Mouse (Mus musculus) embryonic facial prominence, embryonic 13.5 days (tissue): ENCODE data around the gene Xrcc1. TPM values are rescaled to one million over a fixed set of nuclear protein-coding genes. Genes with fewer than 3 reads are reported as not detected.

Experiments
- ATAC-seq: fragments of 200-750 bp; cut with Nextera tagmentation; 2 replicates; pipeline ENCODE4 v1.8.0; 2017; ENCODE audit warnings: low read depth; ENCODE audit not compliant: insufficient number of reproducible peaks, insufficient read depth, low FRiP score, low TSS enrichment
- H3K27ac ChIP-seq: fragments of 300-500 bp; sonication (generic); 2 replicates; pipeline ENCODE4 v1.5.1; 2015; ENCODE audit warnings: moderate library complexity, mild to moderate bottlenecking, inconsistent platforms
- H3K27me3 ChIP-seq: fragments of 300-500 bp; sonication (generic); 2 replicates; pipeline ENCODE4 v1.6.1; 2015; ENCODE audit warnings: mild to moderate bottlenecking, inconsistent platforms
- H3K36me3 ChIP-seq: fragments of 300-500 bp; sonication (generic); 2 replicates; pipeline ENCODE4 v1.6.1; 2015; ENCODE audit warnings: mild to moderate bottlenecking, inconsistent platforms
- H3K4me1 ChIP-seq: fragments of 300-500 bp; sonication (generic); 2 replicates; pipeline ENCODE4 v1.6.1; 2015; ENCODE audit warnings: inconsistent platforms
- H3K4me2 ChIP-seq: fragments of 300-500 bp; sonication (generic); 2 replicates; pipeline ENCODE4 v1.6.1; 2015; ENCODE audit warnings: moderate library complexity, mild to moderate bottlenecking, inconsistent platforms
- H3K4me3 ChIP-seq: fragments of 300-500 bp; sonication (generic); 2 replicates; pipeline ENCODE4 v1.5.1; 2015; ENCODE audit warnings: mild to moderate bottlenecking, inconsistent platforms
- H3K9ac ChIP-seq: fragments of 300-500 bp; sonication (generic); 2 replicates; pipeline ENCODE4 v1.6.1; 2015; ENCODE audit warnings: mild to moderate bottlenecking, inconsistent platforms
- H3K9me3 ChIP-seq: fragments of 300-500 bp; sonication (generic); 2 replicates; pipeline ENCODE4 v1.6.1; 2016; ENCODE audit warnings: inconsistent platforms
- WGBS: fragments of 180-500 bp; shearing (Covaris S2); methylation state at CpG from one replicate; pipeline ENCODE4 v1.1.7; 2015; ENCODE audit warnings: mixed read lengths; 5-methylcytosine and 5-hydroxymethylcytosine counted together
- polyA plus RNA-seq: library from polyadenylated mRNA; unstranded; fragments of >200 nt; fragmentation: Nextera tagmentation; extraction: Ambion mirVana; gene quantifications from 2 replicates; pipeline ENCODE4 v1.2.1, GENCODE M21; 2015

The Xrcc1 gene
- polyA plus RNA-seq, 1 experiment from 2014 or later: 127 TPM

DNA sequence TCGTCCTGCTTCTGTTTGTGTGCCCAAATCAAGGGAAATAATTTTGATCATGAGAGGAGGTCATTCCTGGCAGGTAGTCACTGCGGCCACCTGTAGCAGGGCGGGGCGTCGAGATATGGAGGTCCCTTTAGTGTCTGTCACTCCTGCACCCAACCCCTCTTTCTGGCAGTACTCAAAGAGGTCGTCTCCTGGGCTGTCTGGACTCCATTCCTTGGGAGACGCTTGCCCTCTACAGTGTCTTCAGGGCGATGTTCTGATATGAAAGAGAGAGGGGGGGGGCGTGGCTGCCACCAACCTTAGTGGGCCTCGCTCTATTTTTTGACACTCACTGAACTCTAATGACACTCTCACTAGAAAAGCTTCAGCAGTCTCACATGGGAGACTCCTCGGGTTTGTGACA is 16.5 kb upstream of the Xrcc1 start:
- Histone ChIP-seq H3K4me2 (peak overlapping the region; percentile 94), H3K36me3 (peaks cover 18% of the 10 kb centered on the region), H3K9me3 (no peaks in the 10 kb centered on the region), H3K27ac (peak overlapping the region; percentile 87; the same call in 1 of the 2 replicates), H3K9ac (peak overlapping the region; percentile 92), H3K4me1 (peaks cover 47% of the 10 kb centered on the region), H3K4me3 (peak overlapping the region; percentile 68), H3K27me3 (peaks cover 11% of the 10 kb centered on the region)
- no peak for ATAC-seq
- 56% methylated on average over 11 of the region's 11 CpGs for WGBS

DNA sequence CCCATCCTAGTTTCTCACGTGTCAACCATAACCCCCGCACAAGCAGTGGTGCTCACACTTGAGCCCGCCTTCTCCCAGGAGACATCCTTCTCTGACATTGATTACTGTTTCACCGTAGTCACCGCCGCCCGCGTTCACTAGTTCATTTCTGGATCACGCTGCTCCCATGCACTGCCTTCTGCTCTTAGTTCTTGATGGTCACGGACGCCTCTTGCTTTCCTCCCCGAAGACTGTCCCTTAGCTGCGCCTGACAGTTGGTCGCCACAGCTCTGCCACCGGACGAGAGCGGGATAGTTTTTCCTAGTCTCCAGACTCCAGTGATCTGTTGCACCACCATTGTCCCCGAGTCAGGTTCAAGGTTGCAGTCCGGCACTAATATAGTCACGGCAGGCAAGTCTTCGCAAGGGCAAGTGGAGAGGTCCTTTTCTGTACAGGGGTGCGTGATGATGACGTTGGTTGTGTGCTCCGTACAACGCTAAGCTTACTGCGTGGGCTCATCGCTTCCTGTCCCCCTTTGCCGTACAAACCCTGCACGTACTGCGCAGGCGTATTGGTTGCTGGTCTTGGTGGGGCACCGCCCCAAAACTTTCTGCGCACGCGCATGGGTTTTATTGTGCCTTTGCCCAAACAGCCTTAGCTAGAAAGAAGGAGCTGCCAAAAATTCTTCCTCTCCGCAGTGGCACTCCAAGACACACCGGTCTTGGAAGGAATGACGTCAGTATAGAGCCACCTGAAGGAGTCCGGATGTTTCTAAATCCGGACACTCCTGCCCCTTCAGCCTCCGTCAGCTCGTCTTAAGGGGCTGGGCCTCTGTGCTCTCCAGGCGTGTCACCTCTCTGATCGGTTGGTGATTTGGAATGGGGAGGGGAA is 15.8 kb upstream of the Xrcc1 start, which contains the start of gene Irgq:
Gene Irgq (plus strand): TSS at position 628 of the 870 bp plus-strand sequence.
- Histone ChIP-seq H3K9me3 (no peaks in the 10 kb centered on the region), H3K27ac (peak within 1 kb of the TSS; percentile 87), H3K4me2 (peak within 1 kb of the TSS; percentile 94), H3K4me1 (peaks cover 47% of the 10 kb centered on the region), H3K4me3 (peak within 1 kb of the TSS; percentile 68), H3K27me3 (peaks cover 11% of the 10 kb centered on the region), H3K36me3 (peaks cover 22% of the 10 kb centered on the region), H3K9ac (peak within 1 kb of the TSS; percentile 92)
- under 1% methylated on average over 44 of the region's 44 CpGs for WGBS
- peak; percentile 89 for ATAC-seq

GRCm38 (mm10) chr7:24531211-24531971 is 14.7 kb upstream of the Xrcc1 start:
- Histone ChIP-seq H3K27me3 (peaks cover 11% of the 10 kb centered on the region), H3K9ac (peak overlapping the region; percentile 92), H3K9me3 (no peaks in the 10 kb centered on the region), H3K4me1 (peaks cover 39% of the 10 kb centered on the region), H3K27ac (peak overlapping the region; percentile 80), H3K36me3 (peaks cover 32% of the 10 kb centered on the region), H3K4me2 (peak overlapping the region; percentile 94), H3K4me3 (peak overlapping the region; percentile 68)
- WGBS: under 1% methylated on average over 43 of the region's 43 CpGs
- peak; percentile 50 for ATAC-seq

DNA sequence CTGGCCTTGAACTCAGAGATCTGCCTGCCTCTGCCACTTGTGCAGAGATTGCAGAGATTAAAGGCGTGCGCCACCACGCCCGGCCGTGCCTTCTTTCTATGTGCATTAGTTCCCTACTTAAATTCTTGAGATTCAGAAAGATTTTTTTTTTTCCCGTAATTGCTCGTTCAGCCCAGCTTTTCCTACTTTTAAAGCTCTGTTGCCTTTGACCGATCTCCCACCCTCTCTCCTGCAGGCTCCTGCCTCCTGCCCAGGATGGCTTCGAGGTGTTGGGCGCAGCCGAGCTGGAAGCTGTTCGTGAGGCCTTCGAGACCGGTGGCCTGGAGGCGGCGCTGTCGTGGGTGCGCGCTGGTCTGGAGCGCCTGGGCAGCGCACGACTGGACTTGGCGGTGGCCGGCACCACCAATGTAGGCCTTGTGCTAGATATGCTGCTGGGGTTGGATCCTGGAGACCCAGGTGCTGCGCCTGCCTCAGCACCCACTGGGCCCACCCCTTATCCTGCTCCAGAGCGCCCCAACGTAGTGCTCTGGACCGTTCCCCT is 13.0 kb upstream of the Xrcc1 start:
- Histone ChIP-seq H3K27ac (no peak overlapping the region), H3K9ac (no peak overlapping the region), H3K4me3 (no peak overlapping the region), H3K36me3 (peaks cover 36% of the 10 kb centered on the region), H3K9me3 (no peaks in the 10 kb centered on the region), H3K4me1 (peaks cover 30% of the 10 kb centered on the region), H3K27me3 (peaks cover 11% of the 10 kb centered on the region), H3K4me2 (no peak overlapping the region)
- ATAC-seq: no peak
- WGBS: 72% methylated on average over 28 of the region's 28 CpGs

DNA sequence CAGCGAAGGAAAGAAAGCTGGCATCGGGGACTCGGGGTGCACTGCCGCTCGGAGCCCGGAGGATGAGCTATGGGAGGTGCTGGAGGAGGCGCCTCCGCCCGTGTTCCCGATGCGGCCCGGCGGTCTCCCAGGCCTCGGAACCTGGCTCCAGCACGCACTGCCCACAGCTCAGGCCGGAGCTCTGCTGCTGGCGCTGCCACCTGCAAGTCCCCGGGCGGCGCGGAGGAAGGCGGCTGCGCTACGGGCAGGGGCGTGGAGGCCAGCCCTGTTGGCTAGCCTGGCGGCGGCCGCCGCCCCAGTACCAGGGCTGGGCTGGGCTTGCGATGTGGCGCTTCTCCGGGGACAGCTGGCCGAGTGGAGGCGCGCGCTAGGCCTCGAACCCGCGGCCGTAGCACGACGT is 12.3 kb upstream of the Xrcc1 start:
- H3K9ac ChIP-seq: peak overlapping the region; percentile 40; the same call in 1 of the 2 replicates
- peaks cover 36% of the 10 kb centered on the region for H3K36me3 ChIP-seq
- no peak for ATAC-seq
- WGBS: 39% methylated on average over 42 of the region's 42 CpGs
- peaks cover under 1% of the 10 kb centered on the region; the same call in 1 of the 2 replicates for H3K9me3 ChIP-seq
- H3K4me3 ChIP-seq: peak overlapping the region; percentile 3; the same call in 1 of the 2 replicates
- peaks cover 11% of the 10 kb centered on the region for H3K27me3 ChIP-seq
- peaks cover 30% of the 10 kb centered on the region for H3K4me1 ChIP-seq
- H3K27ac ChIP-seq: no peak overlapping the region
- H3K4me2 ChIP-seq: peak overlapping the region; percentile 30; the same call in 1 of the 2 replicates

GRCm38 (mm10) chr7:24534301-24534700 is 11.8 kb upstream of the Xrcc1 start:
- H3K36me3 ChIP-seq: peaks cover 36% of the 10 kb centered on the region
- peak overlapping the region; percentile 40; the same call in 1 of the 2 replicates for H3K9ac ChIP-seq
- peaks cover 4% of the 10 kb centered on the region; the same call in 1 of the 2 replicates for H3K9me3 ChIP-seq
- peak overlapping the region; percentile 30; the same call in 1 of the 2 replicates for H3K4me2 ChIP-seq
- ATAC-seq: no peak
- WGBS: 38% methylated on average over 19 of the region's 19 CpGs
- H3K4me1 ChIP-seq: peaks cover 28% of the 10 kb centered on the region
- peak overlapping the region; percentile 3; the same call in 1 of the 2 replicates for H3K4me3 ChIP-seq
- H3K27me3 ChIP-seq: peaks cover 11% of the 10 kb centered on the region
- H3K27ac ChIP-seq: no peak overlapping the region

DNA sequence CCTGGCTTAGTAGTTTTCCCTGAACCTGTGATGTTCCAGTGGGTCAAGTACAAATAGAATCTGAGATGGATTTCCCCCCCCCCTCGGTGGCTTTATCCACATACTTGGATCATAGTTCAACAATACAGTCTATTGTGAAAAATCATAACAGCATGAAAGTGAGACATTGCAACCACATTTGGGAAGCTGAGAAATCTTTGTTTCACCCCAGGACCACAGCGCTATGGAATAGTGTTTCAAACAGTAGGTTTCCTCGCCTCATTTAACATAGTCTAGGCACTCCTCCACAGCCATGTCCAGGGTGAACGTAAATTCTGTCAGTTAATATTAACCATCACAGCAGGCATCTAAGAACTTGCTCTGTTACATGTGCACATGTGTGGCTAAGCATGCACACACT is 9.0 kb upstream of the Xrcc1 start:
- Histone ChIP-seq H3K4me3 (no peak overlapping the region), H3K9me3 (peaks cover 4% of the 10 kb centered on the region; the same call in 1 of the 2 replicates), H3K36me3 (peaks cover 36% of the 10 kb centered on the region), H3K4me2 (no peak overlapping the region), H3K27ac (no peak overlapping the region), H3K27me3 (peaks cover 11% of the 10 kb centered on the region), H3K9ac (no peak overlapping the region), H3K4me1 (peaks cover 22% of the 10 kb centered on the region)
- no peak for ATAC-seq
- WGBS: 78% methylated on average over 4 of the region's 4 CpGs

DNA sequence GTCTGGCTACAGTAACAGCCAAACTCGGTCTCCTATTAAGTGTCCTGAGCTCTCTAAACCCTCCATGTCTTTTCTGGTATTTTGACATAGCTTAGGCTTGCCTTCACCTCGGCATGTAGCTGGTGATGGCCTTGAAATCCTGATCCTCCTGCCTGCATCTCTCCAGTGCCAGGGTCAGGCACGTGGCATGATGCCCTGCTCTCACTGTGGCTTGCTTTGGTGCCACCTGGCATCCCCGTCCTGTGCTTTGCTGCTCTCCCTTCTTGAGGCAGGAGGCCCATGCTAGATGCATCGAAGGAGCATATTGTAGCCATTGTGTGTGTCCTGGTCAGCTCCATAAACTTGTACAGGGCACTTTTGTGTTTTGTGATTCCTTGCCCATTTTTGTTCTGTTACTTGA is 8.5 kb upstream of the Xrcc1 start:
- H3K4me2 ChIP-seq: no peak overlapping the region
- peaks cover 11% of the 10 kb centered on the region for H3K27me3 ChIP-seq
- peaks cover 36% of the 10 kb centered on the region for H3K36me3 ChIP-seq
- peaks cover 17% of the 10 kb centered on the region; the same call in 1 of the 2 replicates for H3K4me1 ChIP-seq
- H3K4me3 ChIP-seq: no peak overlapping the region
- 78% methylated on average over 5 of the region's 5 CpGs for WGBS
- H3K9me3 ChIP-seq: peaks cover 4% of the 10 kb centered on the region; the same call in 1 of the 2 replicates
- ATAC-seq: no peak
- no peak overlapping the region for H3K27ac ChIP-seq
- H3K9ac ChIP-seq: no peak overlapping the region

DNA sequence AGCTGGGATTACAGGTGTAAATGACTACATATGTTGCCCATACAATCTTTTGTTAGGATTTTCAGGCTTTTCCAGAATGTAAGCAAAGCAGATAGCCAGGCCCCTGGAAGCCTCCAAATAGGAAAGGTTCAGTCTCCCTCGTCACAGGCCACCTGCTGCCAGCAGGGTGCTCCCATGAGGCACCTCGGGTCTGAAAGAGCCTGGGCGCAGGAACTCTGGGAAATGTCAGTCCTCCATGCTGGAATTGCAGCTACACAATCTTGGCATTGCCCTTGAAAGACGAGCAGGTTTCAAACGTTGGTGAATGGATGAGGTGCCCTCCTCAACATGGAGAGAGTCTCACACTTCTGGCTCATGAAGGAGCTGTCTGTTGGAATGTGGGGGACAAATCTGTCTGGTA is 7.9 kb upstream of the Xrcc1 start:
- peaks cover 16% of the 10 kb centered on the region; the same call in 1 of the 2 replicates for H3K4me1 ChIP-seq
- H3K9me3 ChIP-seq: peaks cover 4% of the 10 kb centered on the region; the same call in 1 of the 2 replicates
- no peak for ATAC-seq
- H3K9ac ChIP-seq: no peak overlapping the region
- H3K27me3 ChIP-seq: peaks cover 8% of the 10 kb centered on the region
- H3K36me3 ChIP-seq: peaks cover 33% of the 10 kb centered on the region
- no peak overlapping the region for H3K4me3 ChIP-seq
- 47% methylated on average over 5 of the region's 5 CpGs for WGBS
- H3K27ac ChIP-seq: no peak overlapping the region
- H3K4me2 ChIP-seq: no peak overlapping the region

GRCm38 (mm10) chr7:24538701-24539100 is 7.4 kb upstream of the Xrcc1 start:
- H3K27ac ChIP-seq: no peak overlapping the region
- no peak overlapping the region for H3K9ac ChIP-seq
- no peak for ATAC-seq
- peaks cover 10% of the 10 kb centered on the region; the same call in 1 of the 2 replicates for H3K4me1 ChIP-seq
- WGBS: 84% methylated on average over 5 of the region's 5 CpGs
- no peak overlapping the region for H3K4me2 ChIP-seq
- no peak overlapping the region for H3K4me3 ChIP-seq
- H3K9me3 ChIP-seq: peaks cover 4% of the 10 kb centered on the region; the same call in 1 of the 2 replicates
- H3K36me3 ChIP-seq: peaks cover 27% of the 10 kb centered on the region
- peaks cover 3% of the 10 kb centered on the region; the same call in 1 of the 2 replicates for H3K27me3 ChIP-seq

GRCm38 (mm10) chr7:24539686-24540085 is 6.4 kb upstream of the Xrcc1 start:
- H3K9ac ChIP-seq: no peak overlapping the region
- H3K36me3 ChIP-seq: peaks cover 17% of the 10 kb centered on the region
- H3K4me2 ChIP-seq: no peak overlapping the region
- no peak overlapping the region for H3K4me3 ChIP-seq
- H3K4me1 ChIP-seq: 0 out of 2 replicates have a peak, but pooled peaks cover 4% of the 10 kb centered on the region
- WGBS: 93% methylated on average over 4 of the region's 4 CpGs
- no peak for ATAC-seq
- H3K9me3 ChIP-seq: peaks cover 4% of the 10 kb centered on the region; the same call in 1 of the 2 replicates
- no peak overlapping the region for H3K27ac ChIP-seq
- H3K27me3 ChIP-seq: no peaks in the 10 kb centered on the region
